Comparison of ENCODE assay signal across 21 mouse cellular contexts in the genomic region with DNA sequence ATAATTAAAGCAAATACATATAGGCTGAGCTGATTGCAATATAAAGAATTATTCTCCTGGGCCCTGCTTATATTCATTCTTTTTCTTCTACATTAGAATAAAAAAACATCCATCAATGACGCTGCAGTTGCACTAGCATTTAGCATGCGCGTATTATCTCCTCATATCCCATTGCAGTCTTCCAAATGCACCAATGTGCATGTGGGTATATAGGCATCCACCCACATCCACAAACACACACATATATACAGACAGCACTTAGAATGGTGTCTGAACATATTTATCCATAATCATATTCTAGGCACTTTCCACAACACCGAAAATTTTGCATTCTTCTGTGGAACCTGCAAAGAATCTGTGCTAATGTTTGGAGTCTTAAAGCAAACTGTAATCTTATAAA.
A peak's percentile ranks its signal among the peaks of the same experiment; 100 is the strongest.
DNase-seq lines count a peak whose midpoint lies in the region; ATAC-seq and TF ChIP-seq lines count a peak whose summit lies in the region.
"Had no signal": no experiment of that assay in that cellular context is flagged by ENCODE, and none has a peak within 500 bp of the region (broad histone marks: within the 10 kb centered on the region; RNA-seq: fewer than 3 reads in every experiment).

No protein-coding gene starts in this region.

- H3K27me3 ChIP-seq in forebrain, embryonic 16.5 days (replicated peaks; ENCODE audit: control insufficient read depth, insufficient read depth, low read length) = no peaks in the 10 kb centered on the region
- no peaks in the 10 kb centered on the region for H3K27me3 ChIP-seq in hindbrain, embryonic 16.5 days (replicated peaks; ENCODE audit: control insufficient read depth, insufficient read depth, low read length)
- no peaks in the 10 kb centered on the region for H3K27me3 ChIP-seq in midbrain, embryonic 16.5 days (ENCODE audit: control insufficient read depth, insufficient read depth, low read depth, low read length)
- H3K27me3 ChIP-seq in kidney, embryonic 14.5 days (ENCODE audit: control insufficient read depth, insufficient read depth, low read length) = no peaks in the 10 kb centered on the region
- H3K27me3 ChIP-seq: embryonic facial prominence, embryonic 12.5 days; heart, embryonic 15.5 days; limb, embryonic 13.5 days; liver, embryonic 15.5 days had no signal

- no peak for TF ChIP-seq CTCF in brain, embryonic 14.5 days (IDR thresholded peaks at IDR 0.05; ENCODE audit: borderline replicate concordance, extremely low read depth, insufficient read depth, insufficient read length)

- 0 out of 2 replicates have a peak, but pooled peaks have one; percentile 3 for ATAC-seq in forebrain, embryonic 16.5 days
- no peak for ATAC-seq in hindbrain, embryonic 16.5 days
- no peak for ATAC-seq in midbrain, embryonic 16.5 days
- no peak for ATAC-seq in kidney, embryonic 14.5 days (ENCODE audit: low FRiP score, low TSS enrichment)

- TF ChIP-seq POLR2A in brain, embryonic 14.5 days (IDR thresholded peaks at IDR 0.05; ENCODE audit: borderline replicate concordance, extremely low read depth, insufficient read depth, insufficient read length, poor library complexity, severe bottlenecking) = no peak

- no peak overlapping the region for H3K4me3 ChIP-seq in forebrain, embryonic 16.5 days (replicated peaks; ENCODE audit: low read length)
- H3K4me3 ChIP-seq in hindbrain, embryonic 16.5 days (ENCODE audit: low read length) = no peak overlapping the region
- H3K4me3 ChIP-seq in midbrain, embryonic 16.5 days (ENCODE audit: low read depth, low read length) = no peak overlapping the region
- H3K4me3 ChIP-seq in kidney, embryonic 14.5 days (ENCODE audit: low read length) = no peak overlapping the region
- H3K4me3 ChIP-seq: embryonic facial prominence, embryonic 12.5 days; gastrocnemius, adult 2 months; heart, embryonic 15.5 days; limb, embryonic 13.5 days; liver, embryonic 15.5 days had no signal

- H3K9ac ChIP-seq in forebrain, embryonic 16.5 days (replicated peaks; ENCODE audit: low read depth, low read length) = no peak overlapping the region
- no peak overlapping the region for H3K9ac ChIP-seq in hindbrain, embryonic 16.5 days (ENCODE audit: low read depth, low read length)
- H3K9ac ChIP-seq in midbrain, embryonic 16.5 days (ENCODE audit: low read depth, low read length) = no peak overlapping the region
- no peak overlapping the region for H3K9ac ChIP-seq in kidney, embryonic 14.5 days (ENCODE audit: low read depth, low read length)
- H3K9ac ChIP-seq: embryonic facial prominence, embryonic 12.5 days; heart, embryonic 15.5 days; limb, embryonic 13.5 days; liver, embryonic 15.5 days had no signal

- DNase-seq in brain, embryonic 14.5 days (ENCODE audit: low read depth) = peak; percentile 51
- DNase-seq in thymus, postnatal 0 days (ENCODE audit: low spot score) = no peak
- DNase-seq in layer of hippocampus, postnatal 14 days (ENCODE audit: low spot score in 2 of 2) = no peak
- no peak for DNase-seq in testis, postnatal 10 days (ENCODE audit: low spot score)
- DNase-seq: cerebellum, adult 2 months; gastrocnemius, adult 2 months; heart, adult 11 months; kidney, adult 11 months; kidney, postnatal 10 days; layer of hippocampus, adult 9-11 months; lung, postnatal 10 days; right cerebral cortex, postnatal 25 days; thymus, postnatal 4 days had no signal

- H3K4me1 ChIP-seq in forebrain, embryonic 16.5 days (replicated peaks; ENCODE audit: control insufficient read depth, insufficient read depth, low read length) = peaks cover 31% of the 10 kb centered on the region
- peaks cover 26% of the 10 kb centered on the region for H3K4me1 ChIP-seq in hindbrain, embryonic 16.5 days (ENCODE audit: control insufficient read depth, insufficient read depth, low read depth, low read length)
- peaks cover 33% of the 10 kb centered on the region for H3K4me1 ChIP-seq in midbrain, embryonic 16.5 days (ENCODE audit: control insufficient read depth, insufficient read depth, low read length)
- H3K4me1 ChIP-seq in kidney, embryonic 14.5 days (ENCODE audit: control insufficient read depth, insufficient read depth, low read length) = no peaks in the 10 kb centered on the region
- H3K4me1 ChIP-seq: heart, embryonic 15.5 days; liver, embryonic 15.5 days had no signal

- WGBS in forebrain, embryonic 16.5 days = 56% methylated on average over 4 of the region's 4 CpGs
- 64% methylated on average over 4 of the region's 4 CpGs for WGBS in hindbrain, embryonic 16.5 days
- 49% methylated on average over 4 of the region's 4 CpGs for WGBS in midbrain, embryonic 16.5 days
- WGBS in kidney, embryonic 14.5 days = 94% methylated on average over 4 of the region's 4 CpGs

- H3K4me2 ChIP-seq in forebrain, embryonic 16.5 days (ENCODE audit: low read length) = peak overlapping the region; percentile 8
- no peak overlapping the region; the same call in 1 of the 2 replicates for H3K4me2 ChIP-seq in hindbrain, embryonic 16.5 days (ENCODE audit: low read length)
- no peak overlapping the region for H3K4me2 ChIP-seq in midbrain, embryonic 16.5 days (ENCODE audit: low read length)
- no peak overlapping the region for H3K4me2 ChIP-seq in kidney, embryonic 14.5 days (replicated peaks; ENCODE audit: low read depth, low read length)
- H3K4me2 ChIP-seq: embryonic facial prominence, embryonic 12.5 days; heart, embryonic 15.5 days; limb, embryonic 13.5 days; liver, embryonic 15.5 days had no signal

- H3K36me3 ChIP-seq in forebrain, embryonic 16.5 days (ENCODE audit: control insufficient read depth, insufficient read depth) = no peaks in the 10 kb centered on the region
- H3K36me3 ChIP-seq in hindbrain, embryonic 16.5 days (ENCODE audit: control insufficient read depth, insufficient read depth, low read length) = no peaks in the 10 kb centered on the region
- no peaks in the 10 kb centered on the region for H3K36me3 ChIP-seq in midbrain, embryonic 16.5 days (ENCODE audit: control insufficient read depth, insufficient read depth, low read length)
- H3K36me3 ChIP-seq in kidney, embryonic 14.5 days (ENCODE audit: control insufficient read depth, insufficient read depth, low read length) = no peaks in the 10 kb centered on the region
- H3K36me3 ChIP-seq: embryonic facial prominence, embryonic 12.5 days; heart, embryonic 15.5 days; limb, embryonic 13.5 days; liver, embryonic 15.5 days had no signal

- H3K27ac ChIP-seq in forebrain, embryonic 16.5 days (ENCODE audit: low read length) = peak overlapping the region; percentile 94
- H3K27ac ChIP-seq in hindbrain, embryonic 16.5 days (ENCODE audit: low read depth, low read length) = peak overlapping the region; percentile 87
- H3K27ac ChIP-seq in midbrain, embryonic 16.5 days (ENCODE audit: low read length) = peak overlapping the region; percentile 97
- H3K27ac ChIP-seq in kidney, embryonic 14.5 days (ENCODE audit: low read depth, low read length) = no peak overlapping the region
- H3K27ac ChIP-seq: embryonic facial prominence, embryonic 12.5 days; gastrocnemius, adult 2 months; heart, embryonic 15.5 days; limb, embryonic 13.5 days; liver, embryonic 15.5 days had no signal

- no peaks in the 10 kb centered on the region; the same call in 1 of the 2 replicates for H3K9me3 ChIP-seq in forebrain, embryonic 16.5 days (ENCODE audit: control insufficient read depth, low read length)
- H3K9me3 ChIP-seq in hindbrain, embryonic 16.5 days (ENCODE audit: control insufficient read depth, low read length) = no peaks in the 10 kb centered on the region
- no peaks in the 10 kb centered on the region; the same call in 1 of the 2 replicates for H3K9me3 ChIP-seq in midbrain, embryonic 16.5 days (replicated peaks; ENCODE audit: control insufficient read depth, low read length, poor library complexity, severe bottlenecking)
- no peaks in the 10 kb centered on the region for H3K9me3 ChIP-seq in kidney, embryonic 14.5 days (ENCODE audit: control insufficient read depth, low read length)
- H3K9me3 ChIP-seq: embryonic facial prominence, embryonic 12.5 days; heart, embryonic 15.5 days; liver, embryonic 15.5 days had no signal
